Mouse (Mus musculus): ENCODE results near the gene Fut8. TPM values are rescaled to one million over a fixed set of nuclear protein-coding genes. Genes with fewer than 3 reads are reported as not detected.

Fut8 gene
- polyA plus RNA-seq, 1 experiment from 2014 or later = 69.5 TPM

DNA sequence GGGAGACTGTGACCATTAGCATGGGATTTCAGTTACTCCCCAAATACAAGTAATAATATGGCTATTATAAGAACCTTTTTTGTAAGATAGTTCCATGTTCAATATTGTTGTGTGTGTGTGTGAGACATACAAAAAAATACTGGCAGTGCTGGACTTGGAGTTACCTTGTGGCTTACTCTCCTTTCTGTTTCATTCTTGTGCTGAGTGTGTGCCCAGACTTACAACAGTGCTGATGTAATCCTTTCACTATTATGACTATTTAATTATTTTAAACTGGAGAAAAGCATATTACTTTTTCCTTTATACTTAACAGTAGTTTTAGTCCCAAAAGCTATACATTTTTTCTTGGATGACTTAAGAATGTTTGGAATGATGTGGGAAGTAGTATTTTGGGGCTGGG, 75.6 kb downstream of the Fut8 start:
- no peaks in the 10 kb centered on the region for H3K4me1 ChIP-seq (ENCODE audit: control insufficient read depth, insufficient read depth, low read length)
- H3K9ac ChIP-seq (ENCODE audit: low read depth, low read length) = no peak overlapping the region
- H3K9me3 ChIP-seq (replicated peaks; ENCODE audit: control insufficient read depth, low read length, poor library complexity, severe bottlenecking) = no peaks in the 10 kb centered on the region
- H3K4me3 ChIP-seq (ENCODE audit: low read depth, low read length) = no peak overlapping the region
- H3K36me3 ChIP-seq (ENCODE audit: control insufficient read depth, insufficient read depth, low read length) = no peaks in the 10 kb centered on the region
- H3K4me2 ChIP-seq (ENCODE audit: low read length) = no peak overlapping the region
- H3K27me3 ChIP-seq (ENCODE audit: control insufficient read depth, insufficient read depth, low read depth, low read length) = no peaks in the 10 kb centered on the region
- no peak for ATAC-seq
- H3K27ac ChIP-seq (ENCODE audit: low read length) = no peak overlapping the region

DNA sequence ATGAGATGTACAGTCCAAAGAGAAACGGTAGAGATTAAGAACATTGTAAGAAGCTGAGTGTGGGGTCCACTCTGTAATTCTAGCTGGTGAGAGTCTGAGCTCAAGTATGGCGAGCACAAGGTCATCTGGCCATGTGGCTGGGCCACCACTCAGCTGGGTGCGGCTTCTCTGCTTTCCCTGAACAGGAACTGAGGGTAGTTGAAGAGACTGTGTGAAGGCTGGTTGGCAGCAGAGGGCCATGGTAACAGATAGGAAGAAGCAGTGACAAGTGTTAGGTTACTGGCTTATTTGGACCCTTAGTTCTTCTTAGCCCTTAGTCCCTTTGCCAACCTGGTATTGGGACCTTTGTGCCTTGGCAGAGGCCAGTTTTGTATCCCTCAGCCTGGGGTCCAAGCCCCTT, 86.2 kb downstream of the Fut8 start:
- H3K4me1 ChIP-seq (ENCODE audit: control insufficient read depth, insufficient read depth, low read length) = no peaks in the 10 kb centered on the region
- no peak overlapping the region for H3K4me2 ChIP-seq (ENCODE audit: low read length)
- H3K27ac ChIP-seq (ENCODE audit: low read length) = no peak overlapping the region
- WGBS = 67% methylated on average over 3 of the region's 3 CpGs
- H3K9me3 ChIP-seq (replicated peaks; ENCODE audit: control insufficient read depth, low read length, poor library complexity, severe bottlenecking) = no peaks in the 10 kb centered on the region
- H3K27me3 ChIP-seq (ENCODE audit: control insufficient read depth, insufficient read depth, low read depth, low read length) = no peaks in the 10 kb centered on the region
- no peak for ATAC-seq
- no peak overlapping the region for H3K4me3 ChIP-seq (ENCODE audit: low read depth, low read length)
- no peak overlapping the region for H3K9ac ChIP-seq (ENCODE audit: low read depth, low read length)
- H3K36me3 ChIP-seq (ENCODE audit: control insufficient read depth, insufficient read depth, low read length) = no peaks in the 10 kb centered on the region

DNA sequence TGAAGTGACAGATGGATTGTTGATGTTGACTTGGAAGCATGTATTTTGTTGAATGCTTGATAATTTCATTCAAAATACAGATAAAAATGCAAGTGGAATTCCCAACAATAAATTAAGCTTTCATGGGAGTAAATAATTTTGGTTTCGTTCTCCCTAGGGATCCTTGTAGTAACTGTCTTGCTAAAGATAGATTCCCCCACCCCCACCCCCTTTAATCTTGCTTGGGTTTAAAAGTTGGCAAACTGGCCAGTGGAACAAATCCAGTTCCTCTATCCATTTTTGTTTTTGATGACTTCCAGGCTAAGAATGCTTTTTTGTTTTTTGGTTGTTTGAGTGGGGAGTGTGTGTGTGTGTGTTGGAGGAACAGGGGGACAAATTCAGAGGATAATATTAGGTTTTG, 108.6 kb downstream of the Fut8 start:
- Histone ChIP-seq H3K27me3 (ENCODE audit: control insufficient read depth, insufficient read depth, low read depth, low read length) (no peaks in the 10 kb centered on the region), H3K9ac (ENCODE audit: low read depth, low read length) (no peak overlapping the region), H3K36me3 (ENCODE audit: control insufficient read depth, insufficient read depth, low read length) (no peaks in the 10 kb centered on the region), H3K9me3 (replicated peaks; ENCODE audit: control insufficient read depth, low read length, poor library complexity, severe bottlenecking) (no peaks in the 10 kb centered on the region), H3K4me2 (ENCODE audit: low read length) (no peak overlapping the region), H3K4me3 (ENCODE audit: low read depth, low read length) (no peak overlapping the region), H3K27ac (ENCODE audit: low read length) (no peak overlapping the region), H3K4me1 (ENCODE audit: control insufficient read depth, insufficient read depth, low read length) (no peaks in the 10 kb centered on the region)
- 88% methylated on average over 1 of the region's 1 CpGs for WGBS
- ATAC-seq = no peak

DNA sequence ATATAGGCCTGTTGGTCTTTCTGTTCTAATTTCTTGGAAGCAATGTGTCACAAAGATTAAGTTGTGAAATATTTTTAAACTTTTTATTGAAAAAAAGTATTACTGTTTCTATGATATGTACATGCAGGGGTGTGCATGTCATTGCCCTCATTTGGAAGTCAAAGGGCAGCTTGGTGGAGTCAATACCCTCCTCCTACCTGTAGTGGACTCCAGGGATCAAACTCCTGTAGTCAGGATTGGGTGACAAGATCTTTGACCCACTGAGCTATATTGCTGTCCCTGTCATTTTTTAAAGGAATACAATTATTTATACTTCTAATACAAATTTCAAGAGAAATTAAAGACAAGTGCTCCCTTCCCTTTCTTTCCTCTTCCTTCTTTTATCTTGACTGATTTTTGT, 111.6 kb downstream of the Fut8 start:
- no peak for ATAC-seq
- Histone ChIP-seq H3K27me3 (ENCODE audit: control insufficient read depth, insufficient read depth, low read depth, low read length) (no peaks in the 10 kb centered on the region), H3K9ac (ENCODE audit: low read depth, low read length) (no peak overlapping the region), H3K9me3 (replicated peaks; ENCODE audit: control insufficient read depth, low read length, poor library complexity, severe bottlenecking) (no peaks in the 10 kb centered on the region), H3K36me3 (ENCODE audit: control insufficient read depth, insufficient read depth, low read length) (no peaks in the 10 kb centered on the region), H3K27ac (ENCODE audit: low read length) (no peak overlapping the region), H3K4me2 (ENCODE audit: low read length) (no peak overlapping the region), H3K4me3 (ENCODE audit: low read depth, low read length) (no peak overlapping the region), H3K4me1 (ENCODE audit: control insufficient read depth, insufficient read depth, low read length) (no peaks in the 10 kb centered on the region)

DNA sequence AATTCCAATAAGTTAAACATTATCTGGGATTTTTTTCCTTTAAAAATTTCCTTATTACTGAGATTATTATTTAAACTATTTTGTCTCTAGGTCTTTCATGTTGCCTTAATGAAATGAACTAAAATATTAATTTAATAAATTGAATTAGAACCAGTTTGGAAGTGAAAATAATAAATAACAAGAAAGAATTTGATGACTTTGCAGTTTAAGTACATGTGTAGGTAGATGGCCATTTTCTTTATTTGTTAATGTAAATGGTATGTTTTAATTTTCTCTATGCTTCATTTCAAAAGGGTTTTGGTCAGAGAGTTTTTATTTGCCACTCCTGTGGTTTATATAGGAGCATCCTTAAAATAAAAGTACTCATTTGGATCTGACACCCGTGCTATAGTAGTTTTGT, 177.8 kb downstream of the Fut8 start:
- no peaks in the 10 kb centered on the region for H3K4me1 ChIP-seq (ENCODE audit: control insufficient read depth, insufficient read depth, low read length)
- no peak overlapping the region for H3K9ac ChIP-seq (ENCODE audit: low read depth, low read length)
- H3K4me3 ChIP-seq (ENCODE audit: low read depth, low read length) = no peak overlapping the region
- WGBS = 95% methylated on average over 1 of the region's 1 CpGs
- H3K27ac ChIP-seq (ENCODE audit: low read length) = no peak overlapping the region
- no peaks in the 10 kb centered on the region for H3K27me3 ChIP-seq (ENCODE audit: control insufficient read depth, insufficient read depth, low read depth, low read length)
- H3K36me3 ChIP-seq (ENCODE audit: control insufficient read depth, insufficient read depth, low read length) = no peaks in the 10 kb centered on the region; the same call in 1 of the 2 replicates
- H3K4me2 ChIP-seq (ENCODE audit: low read length) = no peak overlapping the region
- ATAC-seq = no peak
- H3K9me3 ChIP-seq (replicated peaks; ENCODE audit: control insufficient read depth, low read length, poor library complexity, severe bottlenecking) = no peaks in the 10 kb centered on the region

DNA sequence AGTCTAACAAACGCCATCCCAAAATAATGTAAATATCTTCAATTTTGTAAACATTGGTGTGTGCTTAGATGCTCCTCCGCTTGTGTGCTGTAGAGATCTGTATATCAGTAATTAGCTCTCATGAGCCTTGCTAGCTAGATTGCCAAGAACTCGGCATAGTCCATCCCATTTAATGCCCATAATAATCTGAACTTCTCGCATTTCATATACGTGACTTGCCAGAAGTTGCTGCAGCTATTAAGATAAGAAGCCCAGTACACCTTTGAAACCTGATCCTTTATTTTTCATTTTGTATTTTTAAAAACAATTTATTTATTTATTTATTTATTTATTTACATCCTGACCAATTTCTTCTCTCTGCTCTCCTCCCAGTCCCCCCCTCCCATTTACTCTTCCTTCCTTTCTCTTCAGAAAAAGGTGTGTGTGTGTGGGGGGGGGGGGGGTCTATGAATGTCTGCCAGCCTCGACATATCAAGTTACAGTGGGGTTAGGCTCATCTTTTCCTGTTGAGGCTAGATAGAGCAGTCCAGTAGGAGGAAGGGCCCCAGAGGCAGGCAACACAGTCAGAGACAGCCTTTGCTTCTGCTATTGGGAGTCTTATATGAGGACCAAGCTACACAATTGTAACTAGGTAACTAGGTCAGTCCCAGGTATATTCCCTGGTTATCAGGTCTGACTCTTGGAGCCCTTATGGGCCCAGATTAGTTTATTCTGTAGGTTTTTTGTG, 183.9 kb downstream of the Fut8 start:
- Histone ChIP-seq H3K4me3 (ENCODE audit: low read depth, low read length) (no peak overlapping the region), H3K27me3 (ENCODE audit: control insufficient read depth, insufficient read depth, low read depth, low read length) (no peaks in the 10 kb centered on the region), H3K36me3 (ENCODE audit: control insufficient read depth, insufficient read depth, low read length) (no peaks in the 10 kb centered on the region), H3K27ac (ENCODE audit: low read length) (no peak overlapping the region), H3K4me2 (ENCODE audit: low read length) (no peak overlapping the region), H3K9me3 (replicated peaks; ENCODE audit: control insufficient read depth, low read length, poor library complexity, severe bottlenecking) (no peaks in the 10 kb centered on the region), H3K9ac (ENCODE audit: low read depth, low read length) (no peak overlapping the region), H3K4me1 (ENCODE audit: control insufficient read depth, insufficient read depth, low read length) (no peaks in the 10 kb centered on the region)
- WGBS = 90% methylated on average over 6 of the region's 6 CpGs
- no peak for ATAC-seq

DNA sequence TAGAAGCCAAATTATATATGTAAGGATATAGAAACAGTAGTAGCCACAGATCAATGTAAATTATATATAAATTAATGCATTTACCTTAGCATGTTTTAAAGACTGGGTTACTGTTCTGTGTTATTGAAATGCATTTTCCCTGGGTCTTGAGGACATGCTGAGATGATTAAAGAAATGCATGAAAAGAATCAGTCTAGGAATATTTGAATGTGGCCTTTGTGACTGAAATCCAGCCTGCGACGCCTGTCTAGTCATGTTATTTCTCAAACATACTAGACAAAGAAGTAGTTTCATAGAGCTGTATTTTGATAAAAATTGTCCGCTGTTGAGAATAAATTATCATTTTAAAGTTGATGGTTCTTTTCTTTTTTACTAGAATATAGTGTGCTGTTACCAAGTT, 188.2 kb downstream of the Fut8 start:
- H3K9me3 ChIP-seq (replicated peaks; ENCODE audit: control insufficient read depth, low read length, poor library complexity, severe bottlenecking) = no peaks in the 10 kb centered on the region
- no peaks in the 10 kb centered on the region for H3K27me3 ChIP-seq (ENCODE audit: control insufficient read depth, insufficient read depth, low read depth, low read length)
- 28% methylated on average over 3 of the region's 3 CpGs for WGBS
- no peak overlapping the region for H3K27ac ChIP-seq (ENCODE audit: low read length)
- H3K9ac ChIP-seq (ENCODE audit: low read depth, low read length) = no peak overlapping the region
- H3K4me1 ChIP-seq (ENCODE audit: control insufficient read depth, insufficient read depth, low read length) = no peaks in the 10 kb centered on the region
- no peaks in the 10 kb centered on the region for H3K36me3 ChIP-seq (ENCODE audit: control insufficient read depth, insufficient read depth, low read length)
- no peak overlapping the region for H3K4me2 ChIP-seq (ENCODE audit: low read length)
- no peak overlapping the region for H3K4me3 ChIP-seq (ENCODE audit: low read depth, low read length)
- no peak for ATAC-seq

DNA sequence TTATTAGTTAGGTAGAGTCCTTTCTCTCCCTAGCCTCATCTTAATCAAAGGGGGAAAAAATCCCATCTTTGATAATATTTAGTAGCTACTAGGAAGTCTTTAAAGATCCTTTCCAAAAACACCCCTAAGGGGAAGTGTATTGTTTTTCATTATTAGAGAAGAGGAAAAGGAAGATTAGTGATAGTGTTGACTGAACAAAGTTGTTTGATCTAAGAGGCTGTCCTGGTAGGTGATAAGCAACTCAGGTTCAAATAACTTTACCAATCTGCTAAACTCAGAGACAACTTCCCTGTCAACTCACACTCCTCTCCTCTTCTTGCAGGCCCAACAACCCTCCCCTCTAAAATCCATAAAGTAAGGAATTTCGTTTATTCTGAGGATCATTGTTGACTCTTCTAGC, 190.2 kb downstream of the Fut8 start:
- WGBS = 86% methylated on average over 1 of the region's 1 CpGs
- Histone ChIP-seq H3K4me1 (ENCODE audit: control insufficient read depth, insufficient read depth, low read length) (no peaks in the 10 kb centered on the region), H3K4me2 (ENCODE audit: low read length) (no peak overlapping the region), H3K9ac (ENCODE audit: low read depth, low read length) (no peak overlapping the region), H3K27ac (ENCODE audit: low read length) (no peak overlapping the region), H3K27me3 (ENCODE audit: control insufficient read depth, insufficient read depth, low read depth, low read length) (no peaks in the 10 kb centered on the region), H3K4me3 (ENCODE audit: low read depth, low read length) (no peak overlapping the region), H3K36me3 (ENCODE audit: control insufficient read depth, insufficient read depth, low read length) (no peaks in the 10 kb centered on the region), H3K9me3 (replicated peaks; ENCODE audit: control insufficient read depth, low read length, poor library complexity, severe bottlenecking) (no peaks in the 10 kb centered on the region)
- no peak for ATAC-seq

DNA sequence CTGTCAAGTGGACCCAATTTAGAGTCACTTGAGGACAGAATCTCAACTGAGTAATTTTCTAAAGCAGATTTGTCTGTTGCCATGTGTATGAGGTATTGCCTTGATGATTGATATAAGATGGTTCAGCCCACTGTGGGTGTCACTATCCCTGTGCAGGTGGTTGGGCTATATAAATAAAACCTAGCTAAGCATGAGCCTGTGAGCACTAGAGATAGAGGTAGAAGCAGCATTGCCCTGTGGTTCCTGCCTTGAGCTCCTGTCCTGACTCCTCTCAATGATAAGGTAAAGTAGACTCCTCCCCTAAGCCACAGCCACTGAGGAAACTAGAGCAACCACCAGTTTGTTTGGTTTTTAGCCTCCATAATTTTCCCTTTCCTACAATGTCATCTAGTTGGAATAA, 191.5 kb downstream of the Fut8 start:
- H3K27ac ChIP-seq (ENCODE audit: low read length) = no peak overlapping the region
- no peak for ATAC-seq

More for the DNA sequence above, 191.5 kb downstream of the Fut8 start:
- H3K4me1 ChIP-seq (ENCODE audit: control insufficient read depth, insufficient read depth, low read length) = no peaks in the 10 kb centered on the region
- no peaks in the 10 kb centered on the region for H3K27me3 ChIP-seq (ENCODE audit: control insufficient read depth, insufficient read depth, low read depth, low read length)
- no peak overlapping the region for H3K4me2 ChIP-seq (ENCODE audit: low read length)
- H3K36me3 ChIP-seq (ENCODE audit: control insufficient read depth, insufficient read depth, low read length) = no peaks in the 10 kb centered on the region
- no peaks in the 10 kb centered on the region for H3K9me3 ChIP-seq (replicated peaks; ENCODE audit: control insufficient read depth, low read length, poor library complexity, severe bottlenecking)
- no peak overlapping the region for H3K4me3 ChIP-seq (ENCODE audit: low read depth, low read length)
- no peak overlapping the region for H3K9ac ChIP-seq (ENCODE audit: low read depth, low read length)

Data from midbrain, embryonic 16.5 days (tissue).